Mouse (Mus musculus) neural tube, embryonic 15.5 days (tissue): ENCODE results near the gene Dapk2. TPM values are rescaled to one million over a fixed set of nuclear protein-coding genes. Genes with fewer than 3 reads are reported as not detected.

Source experiments
- ATAC-seq: fragments of 200-750 bp; cut with Nextera tagmentation; 2 replicates; pipeline ENCODE4 v1.8.0; 2017; ENCODE audit warnings: mild to moderate bottlenecking, moderate TSS enrichment, moderate library complexity; ENCODE audit not compliant: low FRiP score
- H3K27ac ChIP-seq: fragments of 300-500 bp; sonication (generic); replicated peaks from 2 replicates; pipeline ENCODE4 v1.5.1; 2015; ENCODE audit warnings: mild to moderate bottlenecking, inconsistent platforms
- H3K27me3 ChIP-seq: fragments of 300-500 bp; sonication (generic); replicated peaks from 2 replicates; pipeline ENCODE4 v1.6.1; 2015; ENCODE audit warnings: inconsistent platforms
- H3K36me3 ChIP-seq: fragments of 300-500 bp; sonication (generic); 2 replicates; pipeline ENCODE4 v1.6.1; 2015; ENCODE audit warnings: inconsistent platforms
- H3K4me1 ChIP-seq: fragments of 300-500 bp; sonication (generic); 2 replicates; pipeline ENCODE4 v1.6.1; 2015; ENCODE audit warnings: inconsistent platforms
- H3K4me2 ChIP-seq: fragments of 300-500 bp; sonication (generic); 2 replicates; pipeline ENCODE4 v1.6.1; 2015; ENCODE audit warnings: inconsistent platforms, mild to moderate bottlenecking, moderate library complexity
- H3K4me3 ChIP-seq: fragments of 300-500 bp; sonication (generic); replicated peaks from 2 replicates; pipeline ENCODE4 v1.5.1; 2015; ENCODE audit warnings: mild to moderate bottlenecking, inconsistent platforms
- H3K9ac ChIP-seq: fragments of 300-500 bp; sonication (generic); replicated peaks from 2 replicates; pipeline ENCODE4 v1.6.1; 2015; ENCODE audit warnings: mild to moderate bottlenecking, inconsistent platforms
- H3K9me3 ChIP-seq: fragments of 300-500 bp; sonication (generic); replicated peaks from 2 replicates; pipeline ENCODE4 v1.6.1; 2016; ENCODE audit warnings: inconsistent platforms
- WGBS: fragments of 180-500 bp; shearing (Covaris S2); methylation state at CpG from one replicate; pipeline ENCODE4 v1.1.7; 2015; ENCODE audit warnings: mixed read lengths; 5-methylcytosine and 5-hydroxymethylcytosine counted together
- polyA plus RNA-seq: library from polyadenylated mRNA; unstranded; fragments of >200 nt; fragmentation: Nextera tagmentation; extraction: Ambion mirVana; gene quantifications from 2 replicates; pipeline ENCODE4 v1.2.1, GENCODE M21; 2015

Dapk2 gene
- polyA plus RNA-seq, 1 experiment from 2014 or later, result 0.69 TPM

- H3K4me2 ChIP-seq, result peak overlapping the region; percentile 58
- peak overlapping the region; percentile 33 for H3K9ac ChIP-seq
- H3K36me3 ChIP-seq, result no peaks in the 10 kb centered on the region
- WGBS, result 32% methylated on average over 25 of the region's 25 CpGs
- no peaks in the 10 kb centered on the region for H3K9me3 ChIP-seq
- H3K4me1 ChIP-seq, result peaks cover 26% of the 10 kb centered on the region
- H3K27ac ChIP-seq, result peak overlapping the region; percentile 90
- H3K4me3 ChIP-seq, result peak overlapping the region; percentile 31
- ATAC-seq, result peak; percentile 85
- H3K27me3 ChIP-seq, result no peaks in the 10 kb centered on the region
These were observed 147.4 kb downstream of the Dapk2 start for GRCm38 (mm10) chr9:66305121-66306112.

DNA sequence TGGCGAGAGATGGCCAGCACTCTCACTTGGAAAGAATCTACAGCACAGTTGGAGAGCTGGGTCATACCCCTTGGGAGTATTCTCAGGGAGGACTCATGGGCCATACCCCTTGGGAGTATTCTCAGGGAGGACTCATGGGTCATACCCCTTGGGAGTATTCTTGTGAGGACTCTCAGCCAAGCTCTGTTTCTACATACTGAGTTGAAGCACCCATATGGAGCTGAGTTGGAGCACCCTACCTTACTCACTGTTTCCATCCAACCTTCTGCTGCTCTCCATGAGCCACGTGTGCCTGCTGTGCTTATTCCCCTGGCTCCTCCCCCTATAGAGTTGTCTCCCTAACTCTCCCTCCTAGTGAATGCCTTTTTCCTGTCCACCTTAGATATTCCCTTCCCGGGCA lies 148.4 kb downstream of the Dapk2 start:
- no peak overlapping the region for H3K9ac ChIP-seq
- H3K9me3 ChIP-seq, result no peaks in the 10 kb centered on the region
- no peak overlapping the region for H3K4me3 ChIP-seq
- 81% methylated on average over 3 of the region's 3 CpGs for WGBS
- ATAC-seq, result no peak
- H3K36me3 ChIP-seq, result no peaks in the 10 kb centered on the region
- H3K27ac ChIP-seq, result peak overlapping the region; percentile 90
- peaks cover 26% of the 10 kb centered on the region for H3K4me1 ChIP-seq
- H3K4me2 ChIP-seq, result no peak overlapping the region
- H3K27me3 ChIP-seq, result no peaks in the 10 kb centered on the region

GRCm38 (mm10) chr9:66307341-66307740 lies 149.3 kb downstream of the Dapk2 start:
- Histone ChIP-seq H3K4me3 (no peak overlapping the region), H3K36me3 (no peaks in the 10 kb centered on the region), H3K9me3 (no peaks in the 10 kb centered on the region), H3K27ac (no peak overlapping the region), H3K27me3 (no peaks in the 10 kb centered on the region), H3K4me2 (no peak overlapping the region), H3K9ac (no peak overlapping the region), H3K4me1 (peaks cover 26% of the 10 kb centered on the region)
- ATAC-seq, result no peak
- 46% methylated on average over 2 of the region's 2 CpGs for WGBS

- WGBS, result 89% methylated on average over 4 of the region's 4 CpGs
These were observed 150.7 kb downstream of the Dapk2 start for GRCm38 (mm10) chr9:66308741-66309140.

DNA sequence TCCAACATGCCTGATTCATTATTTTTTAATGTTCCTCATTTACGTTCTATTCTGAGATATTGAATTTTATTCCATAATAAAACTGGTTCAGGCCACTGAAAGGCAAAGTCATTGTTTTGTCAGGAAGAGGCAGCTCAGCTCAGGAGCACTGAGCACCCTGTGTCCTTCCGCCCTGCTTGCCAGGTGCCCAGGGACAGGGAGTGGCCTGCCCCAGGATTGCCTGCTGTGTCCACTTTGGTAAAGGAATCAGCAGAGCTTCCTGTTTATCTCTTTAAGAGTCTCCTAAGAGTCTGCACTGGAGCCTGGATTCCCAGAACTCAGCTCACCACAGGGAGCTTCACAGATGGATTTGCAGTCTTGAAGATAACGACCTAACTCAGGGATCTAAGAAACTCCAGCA lies 153.4 kb downstream of the Dapk2 start:
- Histone ChIP-seq H3K9me3 (no peaks in the 10 kb centered on the region), H3K36me3 (no peaks in the 10 kb centered on the region), H3K4me1 (peaks cover 3% of the 10 kb centered on the region; the same call in 1 of the 2 replicates), H3K9ac (no peak overlapping the region), H3K27ac (no peak overlapping the region), H3K4me2 (no peak overlapping the region), H3K4me3 (no peak overlapping the region), H3K27me3 (no peaks in the 10 kb centered on the region)
- no peak for ATAC-seq
- 43% methylated on average over 3 of the region's 3 CpGs for WGBS

More at GRCm38 (mm10) chr9:66308741-66309140, 150.7 kb downstream of the Dapk2 start:
- H3K36me3 ChIP-seq, result no peaks in the 10 kb centered on the region
- no peak for ATAC-seq
- H3K4me3 ChIP-seq, result no peak overlapping the region
- H3K9me3 ChIP-seq, result no peaks in the 10 kb centered on the region
- H3K27ac ChIP-seq, result no peak overlapping the region
- peaks cover 26% of the 10 kb centered on the region for H3K4me1 ChIP-seq
- no peak overlapping the region for H3K9ac ChIP-seq
- H3K27me3 ChIP-seq, result no peaks in the 10 kb centered on the region
- H3K4me2 ChIP-seq, result no peak overlapping the region

GRCm38 (mm10) chr9:66316603-66317002 lies 158.6 kb downstream of the Dapk2 start:
- no peak overlapping the region for H3K4me2 ChIP-seq
- no peaks in the 10 kb centered on the region for H3K36me3 ChIP-seq
- no peak overlapping the region for H3K9ac ChIP-seq
- H3K27me3 ChIP-seq, result no peaks in the 10 kb centered on the region
- H3K4me3 ChIP-seq, result no peak overlapping the region
- no peak overlapping the region for H3K27ac ChIP-seq
- no peaks in the 10 kb centered on the region for H3K4me1 ChIP-seq
- no peak for ATAC-seq
- WGBS, result 80% methylated on average over 2 of the region's 2 CpGs
- no peaks in the 10 kb centered on the region for H3K9me3 ChIP-seq

Other genes starting within 250 kb of the Dapk2 start
- gene Trip4, start 249.4 kb upstream of the Dapk2 start, polyA plus RNA-seq, result 27.9 and 30.2 TPM in 2 replicates
- gene Csnk1g1, start 249.3 kb upstream of the Dapk2 start, polyA plus RNA-seq, result 19.1 and 19.4 TPM in 2 replicates
- gene Ppib, start 98.0 kb upstream of the Dapk2 start, polyA plus RNA-seq, result 371 and 378 TPM in 2 replicates
- gene Snx22, start 88.5 kb upstream of the Dapk2 start, polyA plus RNA-seq, result 10.7 and 12.1 TPM in 2 replicates
- gene Snx1, start 31.6 kb upstream of the Dapk2 start, polyA plus RNA-seq, result 70.4 and 80.0 TPM in 2 replicates
- 73.7 and 100 TPM in 2 replicates for gene Ciao2a, start 31.6 kb upstream of the Dapk2 start, polyA plus RNA-seq
- gene Herc1, start 192.2 kb downstream of the Dapk2 start, polyA plus RNA-seq, result 36.4 and 42.0 TPM in 2 replicates